Mouse (Mus musculus) CH12.LX (cell line): ENCODE measurements around the gene Klhl23.
A peak's percentile ranks its signal among the peaks of the same experiment; 100 is the strongest.

ENCODE experiments used
- CTCF ChIP-seq, 2 experiments: IDR thresholded peaks in 1 of 2; conservative IDR thresholded peaks in 1 of 2; 2 replicates each; pipeline ENCODE4 v1.5.1; 2011 to 2012; ENCODE audit warnings: low read depth in 2 of 2, low read length in 2 of 2, improper control_type of control experiment in 1 of 2, inconsistent platforms in 1 of 2, mild to moderate bottlenecking in 1 of 2, moderate library complexity in 1 of 2
- EP300 ChIP-seq: IDR thresholded peaks from 2 replicates; pipeline ENCODE4 v1.6.1; 2011; ENCODE audit warnings: low read length, improper control_type of control experiment
- KAT2A ChIP-seq: IDR thresholded peaks from 2 replicates; pipeline ENCODE4 v1.6.1; 2012; ENCODE audit warnings: low read length, improper control_type of control experiment, inconsistent platforms; ENCODE audit not compliant: insufficient replicate concordance
- MYC ChIP-seq: IDR thresholded peaks from 2 replicates; pipeline ENCODE4 v1.6.1; 2011; ENCODE audit warnings: low read depth, mild to moderate bottlenecking, improper control_type of control experiment, low read length
- NRF1 ChIP-seq: IDR thresholded peaks from 2 replicates; pipeline ENCODE4 v1.6.1; 2014; ENCODE audit warnings: low read depth, mild to moderate bottlenecking, inconsistent platforms, low read length, improper control_type of control experiment, moderate library complexity
- POLR2AphosphoS2 ChIP-seq: IDR thresholded peaks from 2 replicates; pipeline ENCODE4 v1.6.1; 2011; ENCODE audit warnings: low read depth, low read length, improper control_type of control experiment
- SIN3A ChIP-seq: IDR thresholded peaks from 2 replicates; pipeline ENCODE4 v1.6.1; 2012; ENCODE audit warnings: low read length, improper control_type of control experiment, inconsistent platforms
- USF1 ChIP-seq: IDR thresholded peaks from 2 replicates; pipeline ENCODE4 v1.6.1; 2014; ENCODE audit warnings: low read depth, mild to moderate bottlenecking, inconsistent platforms, low read length, improper control_type of control experiment
- ZC3H11A ChIP-seq: IDR thresholded peaks from 2 replicates; pipeline ENCODE4 v1.6.1; 2012; ENCODE audit warnings: low read depth, mild to moderate bottlenecking, inconsistent platforms, low read length, improper control_type of control experiment

GRCm38 (mm10) chr2:69857882-69858281, 36.1 kb downstream of the Klhl23 start:
- TF ChIP-seq USF1 (no peak), NRF1 (no peak), CTCF (conservative IDR thresholded peaks at IDR 0.05 in 1 of 2, IDR thresholded peaks at IDR 0.05 in 1 of 2; ENCODE audit: low read depth in 2 of 2, low read length in 2 of 2) (peak in 1 of 2 experiments; percentile 65; a peak in 3 of 4 replicates), SIN3A (no peak), EP300 (no peak), MYC (no peak), ZC3H11A (no peak), KAT2A (no peak), POLR2AphosphoS2 (no peak)
